Mouse (Mus musculus): ENCODE data around the gene Flot1.

Gene Flot1

GRCm38 (mm10) chr17:35812307-35812706 lies 10.7 kb upstream of the Flot1 start:
- DNase-seq = no peak

- DNase-seq = no peak
Measured at GRCm38 (mm10) chr17:35812736-35813135, 10.3 kb upstream of the Flot1 start.

- DNase-seq = peak; percentile 54 to 75
Measured at GRCm38 (mm10) chr17:35813245-35813647, 9.8 kb upstream of the Flot1 start.

GRCm38 (mm10) chr17:35813653-35814052 lies 9.4 kb upstream of the Flot1 start:
- no peak for DNase-seq

GRCm38 (mm10) chr17:35814678-35815077 lies 8.4 kb upstream of the Flot1 start:
- DNase-seq = no peak

- DNase-seq = no peak
Measured at GRCm38 (mm10) chr17:35815836-35816235, 7.2 kb upstream of the Flot1 start.

- DNase-seq = no peak
Measured at GRCm38 (mm10) chr17:35816686-35817085, 6.3 kb upstream of the Flot1 start.

GRCm38 (mm10) chr17:35817226-35817625 lies 5.8 kb upstream of the Flot1 start:
- DNase-seq = no peak

GRCm38 (mm10) chr17:35820111-35820510 lies 2.9 kb upstream of the Flot1 start:
- DNase-seq = no peak

- DNase-seq = peak; percentile 70 to 72
Measured at GRCm38 (mm10) chr17:35821439-35822430, 1.3 kb upstream of the Flot1 start, which contains the start of gene Ier3. TSS of gene Ier3 (plus strand) at chr17:35821684.

- no peak for DNase-seq
Measured at GRCm38 (mm10) chr17:35822564-35822963, 466 bp upstream of the Flot1 start.

- peak in 1 of 2 experiments; percentile 41 for DNase-seq
Measured at GRCm38 (mm10) chr17:35824402-35824801, 1.4 kb downstream of the Flot1 start.

- no peak for DNase-seq
Measured at GRCm38 (mm10) chr17:35825109-35825850, 2.2 kb downstream of the Flot1 start.

- DNase-seq = peak; percentile 77 to 87
Measured at GRCm38 (mm10) chr17:35829737-35830136, 6.7 kb downstream of the Flot1 start.

GRCm38 (mm10) chr17:35832400-35833238 lies 9.6 kb downstream of the Flot1 start:
- no peak for DNase-seq

GRCm38 (mm10) chr17:35833239-35833751 lies 10.3 kb downstream of the Flot1 start:
- peak; percentile 38 to 40 for DNase-seq

GRCm38 (mm10) chr17:35833894-35834293 lies 10.9 kb downstream of the Flot1 start:
- no peak for DNase-seq

GRCm38 (mm10) chr17:35834696-35835422 lies 11.8 kb downstream of the Flot1 start:
- DNase-seq = peak in 1 of 2 experiments; percentile 68

- peak; percentile 36 to 57 for DNase-seq
Measured at GRCm38 (mm10) chr17:35835424-35836140, 12.6 kb downstream of the Flot1 start.

GRCm38 (mm10) chr17:35836178-35836965 lies 13.3 kb downstream of the Flot1 start:
- DNase-seq = peak; percentile 94 to 97
